Mouse (Mus musculus) right cerebral cortex, postnatal 25 days (tissue): ENCODE measurements at regions not wholly inside any gene's neighbourhood (a gene's known extent, or its start where the extent isn't known, plus 50 kb on each side); places are given as distances from the start of the nearest gene placed in this dataset.
A peak's percentile ranks its signal among the peaks of the same experiment; 100 is the strongest.

ENCODE experiments used
- DNase-seq: peaks from one replicate; pipeline ENCODE4 v3.0.0; 2022

GRCm38 (mm10) chrX:145848937-145849783, 344.2 kb upstream of the Amot start:
- peak; percentile 4 for DNase-seq

GRCm38 (mm10) chrX:145833106-145833505, 328.1 kb upstream of the Amot start:
- no peak for DNase-seq

GRCm38 (mm10) chrX:145812995-145813394, 308.0 kb upstream of the Amot start:
- no peak for DNase-seq
